Mouse (Mus musculus) stomach, postnatal 0 days (tissue): ENCODE results near the gene Slc6a1.

Experiments
- CTCF ChIP-seq: IDR thresholded peaks from 2 replicates; pipeline ENCODE4 v1.5.1; 2016; ENCODE audit warnings: antibody characterized with exemption, low read depth, mild to moderate bottlenecking, moderate library complexity
- EP300 ChIP-seq: optimal IDR thresholded peaks from 2 replicates; pipeline ENCODE3; 2016; ENCODE audit warnings: antibody characterized with exemption

DNA sequence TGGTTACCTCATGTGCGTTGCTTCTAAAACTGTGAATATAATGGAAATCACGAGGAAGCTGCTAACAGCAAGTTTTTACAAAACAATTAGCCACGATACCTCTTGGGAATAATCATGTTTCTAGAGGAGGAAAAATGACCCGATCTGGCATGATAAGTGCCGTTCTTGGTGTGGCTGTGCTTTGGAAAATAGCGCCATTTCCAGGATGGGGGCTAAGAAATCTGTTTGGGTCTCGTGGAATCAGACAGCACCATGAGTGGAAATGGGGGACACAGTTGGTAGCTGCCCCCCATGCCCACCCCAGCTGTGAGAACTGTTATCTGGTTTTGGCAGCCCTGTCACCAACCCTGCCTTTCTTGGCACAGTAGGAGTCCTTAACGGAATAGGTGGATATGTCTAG is 81.3 kb downstream of the Slc6a1 start:
- TF ChIP-seq CTCF (no peak), EP300 (no peak)
